Mouse (Mus musculus): ENCODE measurements around the gene Tmprss6.

Tmprss6 gene

DNA sequence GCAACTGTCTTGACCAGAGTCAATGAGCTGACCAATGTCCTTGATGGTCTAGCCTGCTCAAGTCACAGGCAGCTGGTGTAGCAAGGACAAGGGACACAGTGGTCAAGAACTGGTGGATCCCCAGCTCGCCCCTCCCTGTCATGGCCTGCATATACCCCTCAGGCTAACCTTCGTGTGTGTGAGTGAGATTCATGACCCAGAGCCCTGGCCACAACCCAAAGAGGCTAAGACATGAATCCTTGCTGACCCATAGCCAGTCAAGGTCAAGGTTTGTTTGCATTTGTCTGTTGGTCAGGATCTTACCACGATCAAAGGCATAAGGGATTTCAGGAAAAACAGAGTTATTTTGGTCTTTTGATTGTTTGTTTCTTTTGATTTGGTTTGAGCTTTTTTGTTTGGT, 14.1 kb upstream of the Tmprss6 start:
- no peak for DNase-seq (ENCODE audit: low spot score in 2 of 2)

DNA sequence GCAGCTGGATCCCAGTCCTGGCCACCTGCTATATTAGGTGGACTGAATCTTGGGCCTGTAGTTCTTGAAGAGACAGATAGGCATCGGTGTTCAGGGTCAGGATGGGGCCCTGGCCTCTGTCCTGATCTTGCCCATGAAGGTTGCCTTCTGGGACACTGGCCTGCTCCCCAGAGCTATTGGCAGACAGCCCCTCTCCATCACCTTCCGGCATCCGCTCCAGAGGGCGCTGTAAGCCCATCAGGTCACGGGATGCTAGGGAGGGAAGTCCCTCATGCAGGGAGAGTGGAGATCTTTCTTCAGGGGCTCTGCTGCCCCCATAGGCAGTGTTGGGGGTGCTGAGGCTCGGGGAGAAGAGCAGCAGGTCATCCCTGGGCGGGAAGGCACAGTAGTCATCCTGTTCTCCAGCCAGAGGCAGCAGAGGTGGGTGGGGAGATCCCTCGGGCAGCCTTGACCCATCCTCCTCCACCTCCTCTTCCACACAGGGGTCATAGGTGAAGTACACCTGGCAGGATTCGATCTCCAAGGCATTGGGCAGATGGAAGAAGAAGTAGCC, 13.1 kb upstream of the Tmprss6 start:
- no peak for DNase-seq (ENCODE audit: low spot score in 2 of 2)

DNA sequence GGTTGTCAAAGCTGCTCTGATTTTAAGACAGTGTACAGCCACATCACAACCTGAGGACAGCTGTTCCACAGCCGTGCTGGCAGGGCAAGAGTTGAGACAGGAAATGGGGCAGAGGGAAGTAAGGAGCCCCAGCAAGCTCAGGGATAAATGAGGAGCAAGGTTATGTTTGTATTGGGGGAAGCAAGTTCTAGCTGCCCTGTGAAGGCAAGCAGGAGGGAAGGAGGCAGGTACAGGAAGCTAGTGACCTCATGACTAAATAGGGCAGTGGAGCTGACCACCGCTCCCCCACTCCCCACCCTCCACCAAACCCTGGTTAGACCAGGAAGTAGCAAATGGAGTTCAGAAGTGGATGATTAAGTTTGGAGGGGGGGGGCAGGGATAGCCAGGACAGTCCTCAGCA, 12.6 kb upstream of the Tmprss6 start:
- no peak for DNase-seq (ENCODE audit: low spot score in 2 of 2)

DNA sequence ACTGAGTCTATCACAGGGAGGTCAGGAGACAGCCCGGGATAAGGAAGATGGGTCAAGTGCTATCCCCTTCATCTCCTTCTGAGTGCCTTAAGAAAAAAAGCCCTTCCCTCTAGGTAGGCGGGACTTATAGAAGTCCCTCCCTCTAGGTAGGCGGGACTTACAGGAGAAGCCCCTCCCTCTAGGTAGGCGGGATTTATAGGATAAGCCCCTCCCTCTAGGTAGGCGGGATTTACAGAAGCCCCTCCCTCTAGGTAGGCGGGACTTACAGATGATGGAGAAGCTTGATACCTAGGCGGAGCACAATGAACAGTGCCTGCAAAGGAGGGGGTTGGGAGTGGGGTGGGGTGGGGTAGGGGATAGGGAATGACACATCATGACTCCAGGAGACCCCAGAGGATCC, 11.7 kb upstream of the Tmprss6 start:
- DNase-seq (ENCODE audit: low spot score in 2 of 2): no peak

DNA sequence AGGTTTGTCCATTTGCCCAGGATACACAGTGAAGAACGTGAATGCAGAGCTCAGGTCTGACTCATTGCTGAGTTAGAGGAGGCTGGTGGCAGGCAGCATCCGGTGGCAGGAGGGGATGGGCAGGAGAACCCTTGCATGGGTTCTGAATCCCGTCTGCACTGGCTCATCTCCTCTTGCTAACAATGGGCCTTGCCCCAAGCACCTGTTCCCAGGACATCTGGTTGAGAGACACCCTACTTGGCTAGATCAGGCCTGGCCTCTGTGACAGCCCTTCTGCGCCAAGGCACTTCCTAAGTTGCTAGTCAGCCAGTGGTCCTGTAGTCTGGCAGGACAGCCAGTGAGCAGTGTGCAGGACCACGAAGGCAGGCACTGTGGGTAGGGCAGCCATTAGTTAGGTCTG, 11.0 kb upstream of the Tmprss6 start:
- no peak for DNase-seq (ENCODE audit: low spot score in 2 of 2)

DNA sequence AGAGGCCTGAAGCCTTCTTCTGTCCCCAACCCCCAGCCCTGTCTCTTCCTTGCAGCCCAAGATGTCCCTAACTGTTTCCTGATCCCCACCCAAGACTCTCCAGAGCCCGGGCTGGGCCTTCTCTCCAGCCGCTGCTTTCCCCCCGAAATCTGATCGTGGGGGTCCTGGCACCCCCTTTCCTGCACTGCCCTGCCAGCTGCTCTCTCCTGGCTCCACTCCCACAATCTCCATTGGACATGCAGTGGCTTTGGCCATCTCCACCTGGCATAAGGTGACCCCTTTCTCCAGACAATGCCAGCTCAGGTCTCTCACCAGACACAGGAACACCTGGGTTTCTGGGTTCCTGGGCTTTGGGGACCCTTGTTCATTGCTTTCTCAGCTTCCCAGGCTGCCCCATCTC, 9.6 kb upstream of the Tmprss6 start:
- DNase-seq (ENCODE audit: low spot score in 2 of 2): no peak

DNA sequence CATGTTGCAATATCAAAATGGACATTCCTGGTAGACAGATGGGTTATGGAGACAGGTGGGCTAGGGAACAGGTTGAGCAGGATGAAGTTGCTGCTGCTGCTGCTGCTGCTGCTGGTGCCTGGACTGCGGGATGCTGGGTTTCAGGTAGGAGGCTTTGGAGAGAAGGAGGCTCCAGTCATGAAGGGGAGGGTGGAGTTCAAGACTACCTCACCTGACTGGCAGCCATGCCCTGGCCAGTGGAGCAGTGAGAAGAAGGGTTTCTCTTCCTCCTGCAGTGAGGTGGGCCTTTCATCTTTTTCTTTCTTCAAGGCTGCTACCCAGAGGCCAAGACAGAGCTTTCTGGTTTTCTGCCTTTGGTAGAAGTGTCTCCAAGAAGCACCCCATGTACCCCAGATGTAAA, 8.4 kb upstream of the Tmprss6 start:
- no peak for DNase-seq (ENCODE audit: low spot score in 2 of 2)

DNA sequence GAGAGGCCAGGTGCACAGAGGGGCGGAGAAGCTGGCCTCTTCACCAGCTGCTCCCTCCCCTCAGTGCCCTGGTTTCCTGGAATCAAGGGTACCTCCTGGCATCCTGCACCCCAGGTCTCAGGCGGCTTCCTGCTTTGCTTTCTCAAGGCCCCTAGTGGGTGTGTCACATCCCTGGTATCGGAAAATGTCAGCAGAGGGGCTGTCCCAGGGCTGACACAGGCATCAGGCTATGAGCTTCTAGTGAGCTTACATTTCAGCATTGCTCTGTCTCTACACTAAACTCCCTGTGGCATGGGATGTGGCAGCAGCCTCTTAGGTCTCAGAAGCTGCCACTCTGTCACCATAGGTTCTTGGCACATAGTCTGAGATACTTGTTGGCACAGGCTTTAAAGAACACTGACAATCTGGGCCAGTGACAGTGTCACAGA, 7.2 kb upstream of the Tmprss6 start:
- peak; percentile 53 to 59 for DNase-seq (ENCODE audit: low spot score in 2 of 2)

DNA sequence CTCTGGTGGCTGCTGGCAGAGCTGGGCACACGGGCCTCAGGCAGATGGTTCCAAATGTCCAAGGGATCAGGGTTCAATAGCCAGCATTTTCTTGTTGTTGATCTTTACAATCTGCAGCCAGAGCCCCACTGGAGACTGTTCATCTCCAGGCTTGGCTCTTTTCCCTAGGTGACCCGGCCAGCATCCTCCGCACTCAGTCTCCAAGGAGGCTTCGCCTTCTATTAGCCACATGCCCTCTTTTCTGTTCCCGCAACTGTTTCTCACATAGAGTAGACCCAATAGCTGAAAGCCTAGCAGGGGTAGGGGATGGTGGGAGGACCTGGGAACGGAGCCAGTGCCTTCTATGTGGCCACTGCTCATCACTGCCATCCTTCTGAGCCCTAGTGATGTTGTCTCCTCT, 5.0 kb upstream of the Tmprss6 start:
- DNase-seq (ENCODE audit: low spot score in 2 of 2): no peak

DNA sequence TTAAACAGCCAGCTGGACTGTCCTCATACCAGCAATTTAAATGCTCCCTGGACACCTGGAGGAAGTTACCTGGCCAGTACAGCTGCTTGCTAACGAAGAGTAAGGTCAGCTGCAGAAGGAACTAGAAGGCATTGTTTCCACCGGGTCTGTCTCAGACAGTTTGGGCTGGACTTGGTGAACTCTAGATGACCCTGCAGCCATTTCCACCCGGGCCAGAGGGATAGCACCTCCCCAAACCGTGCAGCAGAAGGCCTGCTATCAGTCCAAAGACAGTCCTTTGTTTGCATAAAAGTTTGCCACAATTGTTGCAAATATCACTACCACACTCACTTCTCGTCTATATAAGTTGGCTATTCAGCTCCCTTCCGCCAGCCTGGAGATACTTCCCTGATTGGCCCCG, 3.5 kb upstream of the Tmprss6 start:
- no peak for DNase-seq (ENCODE audit: low spot score in 2 of 2)

DNA sequence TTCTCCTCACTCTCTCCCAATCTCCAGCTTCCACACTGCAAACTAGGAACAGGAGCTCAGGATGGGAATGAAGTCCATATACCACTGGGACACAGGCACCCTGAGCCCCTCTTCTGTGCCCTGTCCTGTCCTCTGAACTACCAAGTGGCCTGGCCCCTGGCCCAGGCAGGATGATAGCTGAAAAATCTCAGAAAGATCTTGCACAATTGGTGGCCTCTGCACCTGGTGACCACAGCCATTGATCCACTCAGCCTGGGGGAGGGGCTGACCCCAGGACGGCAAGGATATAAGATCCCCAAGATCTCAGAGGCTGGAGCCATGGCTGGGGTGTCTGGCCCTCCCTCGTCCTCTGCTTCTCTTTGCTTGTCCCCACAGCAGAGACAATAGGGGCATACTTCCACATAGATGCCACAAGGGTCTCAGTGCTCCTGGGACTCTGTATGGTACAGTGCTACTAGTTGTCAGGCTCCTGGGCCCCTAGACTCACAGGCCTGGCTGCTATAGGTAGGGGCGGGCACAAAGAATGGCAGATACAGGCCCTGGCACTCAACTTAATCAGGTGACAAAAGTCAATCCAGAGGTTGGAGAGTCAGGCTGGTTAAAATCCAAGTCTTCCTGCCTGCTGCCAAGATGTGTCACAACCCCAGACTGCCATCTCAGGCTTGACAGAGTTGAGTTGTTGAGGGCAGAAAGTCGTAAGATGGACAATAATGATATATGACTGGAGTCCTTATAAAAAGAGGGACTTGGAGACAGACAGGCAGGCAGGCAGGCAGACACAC, 2.3 kb upstream of the Tmprss6 start:
- no peak for DNase-seq (ENCODE audit: low spot score in 2 of 2)

DNA sequence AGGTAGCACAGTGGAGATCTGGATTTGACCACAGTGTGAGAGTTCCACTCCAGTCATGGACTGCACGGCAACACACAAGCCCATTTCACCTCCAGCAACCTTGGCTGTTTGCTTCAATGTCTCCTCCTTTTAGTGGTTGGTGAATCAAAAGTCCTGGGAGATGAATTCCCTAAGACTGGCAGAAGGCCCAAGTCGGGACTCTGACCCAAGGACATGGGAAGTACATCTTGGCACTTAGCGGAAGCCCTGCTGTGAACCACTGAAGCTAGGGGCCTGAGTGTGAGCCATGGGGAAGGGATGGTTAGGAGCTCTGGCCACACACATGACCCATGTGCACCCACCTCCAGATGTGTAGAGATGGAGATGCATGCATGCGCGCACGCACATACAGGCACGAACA, 864 bp downstream of the Tmprss6 start:
- DNase-seq (ENCODE audit: low spot score in 2 of 2): no peak

DNA sequence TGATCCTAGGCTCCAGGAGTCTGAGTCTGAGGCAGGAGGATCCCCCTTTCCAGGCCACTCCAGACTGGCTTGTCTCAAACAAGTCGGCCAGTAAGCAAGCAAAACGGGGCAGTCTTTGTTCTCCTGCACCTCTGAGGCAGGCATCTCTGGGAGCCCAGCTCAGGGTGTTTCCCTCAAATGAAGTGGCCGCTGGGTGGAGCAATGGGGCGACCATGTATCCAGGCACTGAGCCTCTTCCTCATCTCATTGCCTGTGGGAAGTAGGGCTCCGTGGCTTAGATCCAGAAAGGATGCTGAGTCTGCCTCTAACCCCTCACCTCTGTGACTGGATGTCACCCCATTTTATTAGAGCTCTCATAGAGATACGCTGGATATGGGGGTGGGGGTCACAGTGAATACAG, 1.6 kb downstream of the Tmprss6 start:
- no peak for DNase-seq (ENCODE audit: low spot score in 2 of 2)

DNA sequence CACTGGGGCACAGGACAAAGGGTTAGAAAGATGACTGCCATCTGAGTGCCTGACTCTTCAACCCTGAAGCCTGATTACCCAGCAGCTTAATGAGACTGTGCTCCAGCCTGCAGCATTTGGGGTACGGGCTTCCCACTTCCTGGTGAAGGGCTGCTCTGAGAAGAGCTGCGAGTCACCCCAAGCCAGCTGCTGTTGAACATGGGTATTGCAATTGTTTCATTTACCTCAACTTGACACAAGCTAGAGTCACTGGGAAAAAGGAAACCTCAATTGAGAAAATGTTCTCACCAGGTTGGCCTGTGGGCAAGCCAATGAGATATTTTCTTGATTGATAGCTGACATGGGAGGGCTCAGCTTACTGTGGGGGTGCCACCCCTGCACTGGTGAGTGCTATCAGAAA, 5.5 kb downstream of the Tmprss6 start:
- peak in 1 of 2 experiments; percentile 58 for DNase-seq (ENCODE audit: low spot score in 2 of 2)

DNA sequence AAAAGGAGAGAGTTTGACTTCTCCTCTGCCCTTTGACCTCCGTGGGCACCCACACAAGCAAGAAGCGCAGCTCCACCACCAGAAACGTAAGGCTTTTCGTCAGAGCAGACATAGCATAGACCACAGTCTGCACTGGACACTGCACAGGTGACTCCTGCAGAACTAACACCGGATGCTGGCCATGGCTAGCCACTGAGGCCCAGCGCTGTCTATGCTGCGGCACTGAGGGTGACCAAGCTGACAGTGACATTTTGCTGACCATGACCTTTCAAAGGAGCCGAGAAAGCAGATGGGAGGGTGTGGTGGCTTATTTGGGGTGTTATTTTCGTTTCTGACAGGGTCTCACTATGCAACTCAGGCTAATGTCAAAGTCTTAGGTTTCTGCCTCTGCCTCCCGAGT, 11.2 kb downstream of the Tmprss6 start:
- no peak for DNase-seq (ENCODE audit: low spot score in 2 of 2)

DNA sequence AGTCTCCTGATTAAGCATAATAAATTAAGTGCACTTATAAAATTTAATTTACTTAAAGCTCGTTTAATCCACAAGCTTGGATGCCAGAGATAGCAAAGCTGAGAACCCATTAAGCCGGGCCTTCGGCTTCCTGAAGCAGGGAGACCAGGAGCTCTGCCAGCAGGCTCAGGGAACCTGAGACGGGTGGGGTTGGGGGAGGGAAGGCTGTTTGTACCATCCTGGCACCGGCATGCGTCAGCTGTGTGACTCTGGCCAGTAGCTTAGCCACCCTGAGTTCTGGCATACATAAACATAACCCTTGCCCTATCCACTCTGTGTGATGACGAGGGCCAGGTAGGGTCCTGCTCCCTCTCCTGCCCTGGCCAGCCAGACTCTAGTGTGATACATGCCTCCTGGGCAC, 12.4 kb downstream of the Tmprss6 start:
- DNase-seq (ENCODE audit: low spot score in 2 of 2): no peak

DNA sequence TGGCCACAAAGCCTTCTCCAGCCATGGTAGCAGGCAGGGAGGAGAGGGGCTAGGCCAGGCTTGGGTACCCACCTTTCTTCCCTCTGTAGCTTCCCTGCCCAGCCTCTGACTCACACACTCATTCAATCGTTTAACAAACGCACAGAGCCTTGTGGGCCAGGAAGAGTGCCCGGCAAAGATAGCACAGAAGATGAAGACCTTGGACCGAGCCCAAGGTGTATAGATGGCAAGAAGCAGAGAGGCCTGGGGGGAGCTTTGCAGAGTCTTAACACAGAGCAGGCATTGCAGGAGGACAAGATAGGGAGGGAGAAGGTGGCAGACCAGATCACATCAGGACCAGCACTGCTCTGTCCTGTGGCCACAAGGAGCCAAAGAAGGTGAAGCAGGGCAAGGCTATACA, 13.3 kb downstream of the Tmprss6 start:
- DNase-seq (ENCODE audit: low spot score in 2 of 2): no peak

DNA sequence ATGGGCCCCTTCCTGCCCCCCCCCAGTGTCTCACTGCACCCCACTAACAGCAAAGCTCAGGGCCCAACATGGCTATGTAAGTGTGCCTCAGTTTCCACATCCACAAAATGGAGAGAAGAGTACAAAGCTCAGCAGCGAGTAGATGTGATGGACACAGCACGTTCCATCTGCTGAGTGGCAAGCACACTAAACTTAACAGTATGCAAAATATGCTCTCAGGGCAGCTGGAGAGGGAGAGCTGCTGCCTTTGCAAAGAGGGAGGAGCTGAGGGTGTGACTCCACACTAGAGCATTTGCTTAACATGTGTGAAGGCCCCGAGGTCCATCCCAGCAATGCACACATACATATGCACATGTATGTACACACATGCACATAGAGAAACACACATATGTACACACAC, 15.5 kb downstream of the Tmprss6 start:
- DNase-seq (ENCODE audit: low spot score in 2 of 2): no peak

DNA sequence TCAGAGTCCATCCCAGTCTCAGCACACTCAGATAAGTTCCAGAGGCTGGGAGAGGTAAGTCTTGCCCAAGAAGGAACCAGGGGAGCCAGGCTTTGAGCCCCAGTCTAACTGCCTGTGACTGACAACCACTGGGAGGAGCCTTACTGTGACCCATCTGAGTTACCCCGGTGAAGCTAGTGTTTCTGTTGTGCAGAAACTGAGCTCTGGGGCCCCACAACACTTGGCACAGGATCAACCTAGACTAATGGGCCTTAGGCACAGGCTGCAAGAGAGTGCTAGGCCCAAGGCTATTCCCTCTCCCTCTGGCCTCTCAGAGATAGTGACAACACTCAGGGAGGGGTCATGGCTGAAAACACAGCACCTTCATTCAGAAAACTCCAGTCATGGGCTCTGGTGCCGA, 17.2 kb downstream of the Tmprss6 start:
- no peak for DNase-seq (ENCODE audit: low spot score in 2 of 2)

DNA sequence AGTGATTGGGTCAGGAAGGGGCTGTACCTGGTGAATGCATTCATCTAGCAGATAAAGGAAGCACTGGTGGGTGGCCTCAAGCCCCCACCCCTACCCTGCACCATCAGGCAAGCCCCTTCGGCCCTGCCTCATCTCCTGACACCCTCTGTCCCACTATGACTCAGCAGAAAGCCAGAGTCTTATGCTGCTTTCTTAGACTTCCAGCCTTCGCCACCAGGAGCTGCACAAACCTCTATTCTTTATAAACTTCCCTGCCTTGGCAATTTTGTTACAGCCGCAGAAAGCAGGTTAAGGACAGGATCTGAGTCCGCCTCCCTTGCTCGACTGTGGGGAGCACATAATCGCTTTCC, 18.0 kb downstream of the Tmprss6 start:
- no peak for DNase-seq (ENCODE audit: low spot score in 2 of 2)

DNA sequence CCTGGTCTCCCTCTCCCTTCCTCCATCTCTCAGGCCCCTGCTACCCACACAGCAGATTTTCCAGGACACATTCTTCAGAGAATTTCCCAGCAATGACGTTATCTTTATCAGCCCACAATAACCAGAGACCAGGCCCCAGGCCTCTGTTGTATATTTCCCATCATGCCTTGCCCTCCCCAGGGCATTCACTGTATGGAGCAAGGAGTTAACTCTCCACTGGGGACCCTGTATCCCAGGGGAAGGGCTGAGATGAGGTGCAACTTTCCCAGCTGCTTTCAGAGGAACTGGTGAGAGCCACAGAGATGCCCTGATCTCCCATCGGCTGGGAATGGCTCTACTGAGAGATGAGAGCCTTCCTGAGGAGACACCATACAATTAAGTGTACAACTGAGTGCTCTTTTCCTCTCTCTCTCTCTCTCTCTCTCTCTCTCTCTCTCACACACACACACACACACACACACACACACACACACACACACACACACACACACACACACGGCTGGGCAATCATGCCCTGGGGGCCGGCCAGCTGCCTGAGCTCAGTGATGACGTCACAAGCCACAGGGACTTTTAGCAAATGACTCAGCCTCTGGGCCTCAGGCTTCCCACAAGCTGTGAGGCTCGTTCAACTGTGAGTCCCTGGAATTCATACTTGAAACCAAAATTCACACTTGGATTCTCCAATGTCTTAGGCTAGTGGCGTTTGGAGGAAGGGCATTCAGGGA, 18.6 kb downstream of the Tmprss6 start:
- no peak for DNase-seq (ENCODE audit: low spot score in 2 of 2)

DNA sequence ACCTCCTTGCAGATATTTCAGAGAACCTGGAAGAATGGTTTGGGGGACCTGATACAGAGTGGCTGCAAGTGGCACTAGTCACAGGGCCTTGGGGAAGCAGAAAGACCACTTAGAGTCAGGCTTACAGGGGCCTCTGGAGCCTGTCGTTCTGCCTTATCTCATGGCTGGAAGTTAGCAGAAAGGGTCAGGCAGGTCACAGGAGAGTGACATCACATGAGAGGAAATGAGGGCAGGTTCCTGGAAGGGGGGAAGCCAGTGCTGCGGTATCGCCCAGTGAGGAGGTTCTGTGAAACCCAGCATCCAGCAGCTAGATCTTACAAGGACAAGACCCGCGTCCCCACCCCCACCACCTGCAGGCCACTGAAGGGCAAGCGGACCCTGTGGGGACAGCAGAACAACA, 19.3 kb downstream of the Tmprss6 start:
- no peak for DNase-seq (ENCODE audit: low spot score in 2 of 2)

All from thymus, postnatal 10 days (tissue).